Mouse (Mus musculus) midbrain, postnatal 0 days (tissue): ENCODE results near the gene Epdr1. TPM values are rescaled to one million over a fixed set of nuclear protein-coding genes. Genes with fewer than 3 reads are reported as not detected.
A peak's percentile ranks its signal among the peaks of the same experiment; 100 is the strongest.

Experiments
- ATAC-seq: fragments of 200-750 bp; cut with Nextera tagmentation; 2 replicates; pipeline ENCODE4 v1.8.0; 2017; ENCODE audit warnings: moderate number of reproducible peaks, mild to moderate bottlenecking, moderate TSS enrichment, moderate library complexity; ENCODE audit not compliant: low FRiP score
- DNase-seq: peaks from one replicate; pipeline ENCODE4 v3.0.0-alpha.2; 2015; ENCODE audit warnings: low spot score
- H3K27ac ChIP-seq: fragments of 300-500 bp; sonication (generic); 2 replicates; pipeline ENCODE4 v1.5.1; 2014; ENCODE audit warnings: low read depth, mild to moderate bottlenecking, low read length, mixed read lengths
- H3K27me3 ChIP-seq: fragments of 300-500 bp; sonication (generic); 2 replicates; pipeline ENCODE4 v1.6.1; 2014; ENCODE audit warnings: low read length, control low read depth, mixed read lengths; ENCODE audit not compliant: insufficient read depth
- H3K36me3 ChIP-seq: fragments of 300-500 bp; sonication (generic); 2 replicates; pipeline ENCODE4 v1.6.1; 2014; ENCODE audit warnings: low read length, control low read depth, mixed read lengths; ENCODE audit not compliant: insufficient read depth
- H3K4me1 ChIP-seq: fragments of 300-500 bp; sonication (generic); 2 replicates; pipeline ENCODE4 v1.6.1; 2014; ENCODE audit warnings: mild to moderate bottlenecking, control low read depth, antibody characterized with exemption, low read length, mixed read lengths; ENCODE audit not compliant: insufficient read depth
- H3K4me2 ChIP-seq: fragments of 300-500 bp; sonication (generic); 2 replicates; pipeline ENCODE4 v1.6.1; 2014; ENCODE audit warnings: low read depth, mild to moderate bottlenecking, low read length, mixed read lengths; ENCODE audit not compliant: poor library complexity, severe bottlenecking
- H3K4me3 ChIP-seq: fragments of 300-500 bp; sonication (generic); 2 replicates; pipeline ENCODE4 v1.5.1; 2014; ENCODE audit warnings: low read depth, mild to moderate bottlenecking, low read length, moderate library complexity
- H3K9ac ChIP-seq: fragments of 300-500 bp; sonication (generic); replicated peaks from 2 replicates; pipeline ENCODE4 v1.6.1; 2014; ENCODE audit warnings: mild to moderate bottlenecking, low read length, moderate library complexity, mixed read lengths; ENCODE audit not compliant: poor library complexity, severe bottlenecking
- H3K9me3 ChIP-seq: fragments of 300-500 bp; sonication (generic); 2 replicates; pipeline ENCODE4 v1.6.1; 2016; ENCODE audit warnings: low read length, control low read depth
- CTCF ChIP-seq: IDR thresholded peaks from 2 replicates; pipeline ENCODE4 v1.5.1; 2016; ENCODE audit warnings: antibody characterized with exemption, mild to moderate bottlenecking
- WGBS: fragments of 180-500 bp; shearing (Covaris S2); extraction: QIAGEN DNeasy Blood & Tissue Kit; methylation state at CpG from one replicate; pipeline ENCODE4 v1.1.7; 2014; 5-methylcytosine and 5-hydroxymethylcytosine counted together
- polyA plus RNA-seq: library from polyadenylated mRNA; unstranded; fragments of >200 nt; fragmentation: Nextera tagmentation; extraction: Ambion mirVana; gene quantifications from 2 replicates; pipeline ENCODE4 v1.2.1, GENCODE M21; 2015
- total RNA-seq: library from RNA; depleted of rRNA; stranded (reverse); fragments of >200 nt; gene quantifications from 2 replicates; pipeline ENCODE4 v1.2.3, GENCODE M21; 2014; rRNA removed

The Epdr1 gene
- total RNA-seq (29.1 and 31.6 TPM in 2 replicates), polyA plus RNA-seq (32.9 and 33.5 TPM in 2 replicates)

DNA sequence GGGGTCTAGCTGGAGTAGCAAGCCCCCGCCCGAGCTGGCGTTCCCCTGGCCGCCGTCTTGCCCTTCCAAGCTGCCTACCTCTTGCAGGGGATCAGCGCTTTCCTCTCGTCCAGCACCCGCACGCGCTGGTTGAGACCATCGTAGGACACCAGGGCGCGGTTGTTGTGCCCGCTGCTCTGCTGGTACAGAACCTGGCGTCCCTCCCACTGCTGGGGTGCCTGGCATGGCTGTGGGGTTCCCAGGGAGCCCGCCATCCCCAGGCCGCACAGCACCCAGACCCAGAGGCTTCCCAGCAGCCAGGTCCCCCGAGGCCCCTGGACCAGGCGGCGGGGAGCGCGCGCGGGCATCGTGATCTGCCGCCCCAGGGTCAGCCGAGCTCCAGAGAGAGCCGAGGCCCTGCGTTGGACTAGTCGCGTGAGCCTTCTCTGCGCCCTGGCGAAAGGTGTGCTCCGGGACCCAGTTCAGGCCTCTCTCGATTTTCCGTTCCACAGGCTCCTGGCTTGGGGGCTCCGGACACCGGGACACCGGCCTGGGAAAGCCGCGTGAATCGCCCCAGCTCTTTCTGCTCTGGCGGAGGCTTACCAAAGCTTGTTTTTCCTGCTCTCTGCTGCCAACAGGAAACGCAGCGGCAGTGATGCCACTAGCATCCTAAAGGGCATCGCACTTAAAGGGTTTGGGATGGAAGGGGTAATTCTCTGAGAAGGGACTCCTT lies at the start of gene Epdr1:
Gene Epdr1, minus strand, starts transcription at position 712 of the 712 bp plus-strand sequence.
- ATAC-seq (peak; percentile 86), DNase-seq (peak; percentile 92)
- Histone ChIP-seq H3K27me3 (no peaks in the 10 kb centered on the region), H3K4me1 (peaks cover 10% of the 10 kb centered on the region; the same call in 1 of the 2 replicates), H3K9me3 (no peaks in the 10 kb centered on the region), H3K4me2 (peak within 1 kb of the TSS; percentile 82), H3K9ac (peak within 1 kb of the TSS; percentile 88), H3K4me3 (peak within 1 kb of the TSS; percentile 86), H3K36me3 (no peaks in the 10 kb centered on the region), H3K27ac (peak within 1 kb of the TSS; percentile 88)
- TF ChIP-seq CTCF: peak; percentile 85
- WGBS: under 1% methylated on average over 45 of the region's 46 CpGs

DNA sequence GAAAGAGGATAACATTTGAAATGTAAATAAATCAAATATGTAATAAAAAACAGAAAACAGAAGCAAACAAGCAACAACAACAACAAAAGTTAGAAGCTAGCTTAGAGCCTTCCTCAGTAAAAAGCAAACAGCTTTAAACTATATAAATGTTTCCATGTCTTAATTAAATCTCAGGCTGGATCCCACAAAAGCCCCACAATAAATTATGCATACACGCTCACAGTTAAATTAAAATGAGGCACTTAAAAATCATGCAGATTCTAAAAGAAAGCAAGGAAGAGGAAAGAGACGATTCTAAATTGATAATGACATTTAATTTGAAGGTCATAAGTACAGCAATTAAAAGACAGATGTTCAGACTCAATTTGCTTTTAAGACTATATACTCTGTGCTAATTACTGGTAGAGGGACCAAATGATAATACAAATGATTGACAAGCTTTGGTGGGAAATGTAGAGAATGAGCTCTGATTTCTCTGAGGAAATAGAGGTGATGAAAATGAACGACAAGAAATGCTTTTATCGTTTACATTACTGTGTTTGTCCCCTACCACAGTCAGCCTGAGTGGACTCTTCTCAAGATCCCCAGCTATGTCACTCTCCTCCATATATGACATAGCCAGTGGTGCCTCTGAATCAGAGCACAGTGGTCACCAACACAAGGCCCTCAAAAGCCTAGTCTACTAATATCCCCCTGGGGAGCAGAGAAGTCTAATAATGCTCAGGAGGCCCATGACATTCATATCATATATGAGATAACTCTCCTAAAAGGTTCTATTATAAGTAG lies 48.8 kb upstream of the Epdr1 start:
- H3K27me3 ChIP-seq: no peaks in the 10 kb centered on the region
- DNase-seq: no peak
- 64% methylated on average over 4 of the region's 4 CpGs for WGBS
- ATAC-seq: no peak
- H3K36me3 ChIP-seq: no peaks in the 10 kb centered on the region
- no peaks in the 10 kb centered on the region for H3K4me1 ChIP-seq
- no peak overlapping the region for H3K4me3 ChIP-seq
- no peak overlapping the region for H3K27ac ChIP-seq
- H3K9me3 ChIP-seq: no peaks in the 10 kb centered on the region
- no peak overlapping the region for H3K9ac ChIP-seq
- TF ChIP-seq CTCF: no peak
- no peak overlapping the region for H3K4me2 ChIP-seq

DNA sequence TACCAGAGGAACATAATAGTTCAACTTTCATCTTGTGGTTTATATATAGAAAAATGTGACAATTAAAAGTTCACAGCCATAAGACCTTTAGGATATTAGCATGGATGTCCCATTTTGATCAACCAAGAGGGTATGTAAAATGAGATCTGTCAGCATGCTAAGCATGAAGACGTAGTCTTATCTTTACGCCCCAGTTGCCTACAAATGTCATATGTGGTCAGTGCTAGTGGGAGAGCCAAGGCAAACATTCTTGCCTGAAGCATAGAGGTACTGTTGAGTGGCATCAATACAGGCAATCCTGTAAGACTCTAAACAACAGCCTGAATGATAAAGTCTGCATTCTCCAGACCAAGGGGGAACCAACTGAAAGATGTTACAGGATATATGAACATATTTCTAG lies 32.7 kb upstream of the Epdr1 start:
- Histone ChIP-seq H3K27ac (no peak overlapping the region), H3K4me3 (no peak overlapping the region), H3K9ac (no peak overlapping the region), H3K4me2 (no peak overlapping the region), H3K36me3 (no peaks in the 10 kb centered on the region), H3K4me1 (no peaks in the 10 kb centered on the region), H3K27me3 (no peaks in the 10 kb centered on the region), H3K9me3 (no peaks in the 10 kb centered on the region)
- TF ChIP-seq CTCF: no peak
- ATAC-seq: no peak
- no peak for DNase-seq
- WGBS: 94% methylated on average over 2 of the region's 2 CpGs

DNA sequence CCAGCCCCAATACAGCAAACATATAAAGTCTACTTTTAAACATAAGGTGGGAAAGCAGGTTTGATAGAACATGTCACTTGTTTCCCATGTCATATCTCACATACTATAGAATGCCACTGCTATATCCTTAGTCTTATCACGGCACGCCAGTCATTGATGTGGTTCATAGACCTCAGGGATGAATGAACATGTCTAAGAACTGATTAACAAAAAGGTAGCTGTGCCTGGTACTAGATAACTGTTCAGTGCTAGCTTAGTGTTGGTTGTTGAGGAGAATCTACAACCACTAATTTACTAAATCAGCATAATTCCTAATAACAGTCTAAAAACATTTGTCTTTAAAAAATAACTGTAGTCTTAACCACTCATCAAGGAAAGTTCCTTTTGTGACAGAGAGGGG lies 30.1 kb upstream of the Epdr1 start:
- ATAC-seq (0 out of 2 replicates have a peak, but pooled peaks have one; percentile 31), DNase-seq (no peak)
- Histone ChIP-seq H3K9ac (no peak overlapping the region), H3K27ac (no peak overlapping the region), H3K4me1 (no peaks in the 10 kb centered on the region), H3K9me3 (no peaks in the 10 kb centered on the region), H3K4me2 (no peak overlapping the region), H3K36me3 (no peaks in the 10 kb centered on the region), H3K4me3 (no peak overlapping the region), H3K27me3 (no peaks in the 10 kb centered on the region)
- WGBS: 98% methylated on average over 2 of the region's 2 CpGs
- TF ChIP-seq CTCF: no peak

DNA sequence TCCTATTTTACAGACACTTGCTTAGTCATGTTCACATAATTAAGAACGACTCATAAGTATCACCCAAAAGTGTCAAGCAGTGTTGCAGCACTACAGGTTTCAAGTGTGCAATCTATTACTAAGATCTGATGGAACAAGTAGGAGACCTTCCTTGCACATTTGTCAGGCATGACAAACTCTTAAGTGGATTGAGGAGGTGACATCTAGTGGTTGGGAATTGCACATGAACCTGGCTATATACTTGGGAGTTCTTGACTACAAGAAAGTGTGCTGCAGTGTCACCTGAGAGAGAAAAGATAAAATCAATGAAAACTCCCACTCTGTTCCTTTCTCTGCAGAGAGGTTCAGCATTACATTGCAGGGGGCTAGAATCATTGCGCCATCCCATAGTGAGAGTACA lies 24.5 kb upstream of the Epdr1 start:
- DNase-seq (peak; percentile 53), ATAC-seq (no peak)
- Histone ChIP-seq H3K4me1 (no peaks in the 10 kb centered on the region), H3K9ac (no peak overlapping the region), H3K36me3 (no peaks in the 10 kb centered on the region), H3K4me2 (no peak overlapping the region), H3K9me3 (no peaks in the 10 kb centered on the region), H3K4me3 (no peak overlapping the region), H3K27me3 (no peaks in the 10 kb centered on the region), H3K27ac (no peak overlapping the region)
- WGBS: 75% methylated on average over 2 of the region's 2 CpGs
- peak; percentile 73 for TF ChIP-seq CTCF

DNA sequence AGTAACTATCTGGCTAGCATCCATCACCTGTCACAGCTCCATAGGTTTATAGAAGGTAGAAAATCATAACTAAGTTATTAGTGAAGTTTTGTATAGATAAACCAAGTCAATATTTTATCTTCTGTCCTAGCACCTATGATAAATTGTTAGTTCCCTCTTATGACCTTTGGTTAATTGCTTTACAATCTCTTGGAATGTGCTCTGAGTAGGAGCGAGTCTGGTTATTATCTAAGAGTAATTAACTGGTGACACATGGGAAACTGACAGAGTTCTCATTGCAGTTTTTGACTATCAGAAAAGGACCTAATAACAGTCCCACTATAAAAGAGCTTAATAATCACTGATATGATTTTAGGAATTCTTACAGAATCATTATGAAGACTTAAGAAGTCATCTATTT lies 23.8 kb upstream of the Epdr1 start:
- no peaks in the 10 kb centered on the region for H3K36me3 ChIP-seq
- TF ChIP-seq CTCF: no peak
- H3K4me2 ChIP-seq: no peak overlapping the region
- no peaks in the 10 kb centered on the region for H3K4me1 ChIP-seq
- no peak overlapping the region for H3K4me3 ChIP-seq
- no peaks in the 10 kb centered on the region for H3K27me3 ChIP-seq
- H3K9me3 ChIP-seq: no peaks in the 10 kb centered on the region
- no peak for DNase-seq
- no peak for ATAC-seq
- no peak overlapping the region for H3K9ac ChIP-seq
- WGBS: 88% methylated on average over 1 of the region's 1 CpGs
- no peak overlapping the region for H3K27ac ChIP-seq
